Mouse (Mus musculus): ENCODE results near the gene Insl5. TPM values are rescaled to one million over a fixed set of nuclear protein-coding genes. Genes with fewer than 3 reads are reported as not detected.

Insl5 gene
- polyA plus RNA-seq, 1 experiment from 2014 or later = 0.27 TPM

DNA sequence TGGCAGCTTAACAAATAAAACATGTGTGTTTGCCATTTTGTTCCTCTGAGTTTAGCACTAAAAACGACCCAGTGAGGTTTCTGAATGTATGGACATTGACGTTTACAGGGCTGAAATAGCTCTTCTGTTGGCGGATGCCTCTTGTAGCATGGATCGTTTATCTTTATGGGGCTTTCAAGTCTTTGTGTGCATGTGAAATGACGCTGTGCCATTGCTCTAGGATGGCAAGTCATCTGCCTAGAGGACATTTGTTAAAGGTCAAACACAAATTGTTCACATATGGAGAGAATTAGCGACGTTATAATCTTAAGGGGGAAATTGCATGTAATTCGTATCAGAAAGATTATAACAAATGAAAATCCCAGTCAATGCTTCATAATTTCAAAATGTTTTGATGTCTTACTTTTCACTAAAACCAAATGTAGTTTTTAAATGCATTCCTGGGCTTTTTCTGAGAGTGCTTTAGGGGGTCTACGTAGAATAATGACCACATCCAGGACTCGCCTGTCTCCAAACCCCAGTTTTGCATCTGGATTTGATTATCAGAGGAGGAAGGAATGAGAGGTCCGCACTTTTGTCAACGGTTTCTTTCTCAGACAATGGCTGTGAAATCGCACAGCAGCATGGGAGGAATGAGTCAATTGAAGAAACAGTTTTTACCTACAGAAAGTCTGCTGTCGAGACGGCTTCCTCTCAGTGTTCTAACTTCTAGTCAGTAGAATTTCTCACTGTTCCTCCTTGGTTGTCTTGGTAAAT lies 21.3 kb downstream of the Insl5 start:
- H3K36me3 ChIP-seq (ENCODE audit: control insufficient read depth, insufficient read depth, low read length) = no peaks in the 10 kb centered on the region
- H3K4me3 ChIP-seq (ENCODE audit: low read depth, low read length) = no peak overlapping the region
- no peaks in the 10 kb centered on the region for H3K9me3 ChIP-seq (ENCODE audit: control insufficient read depth, low read length)
- no peak overlapping the region for H3K9ac ChIP-seq (ENCODE audit: low read length)
- 12% methylated on average over 15 of the region's 15 CpGs for WGBS
- H3K4me1 ChIP-seq (ENCODE audit: control insufficient read depth, insufficient read depth, low read length) = peaks cover 12% of the 10 kb centered on the region
- H3K27ac ChIP-seq (replicated peaks; ENCODE audit: low read depth, low read length) = peak overlapping the region; percentile 55
- DNase-seq (ENCODE audit: low spot score) (peak; percentile 66), ATAC-seq (ENCODE audit: insufficient number of reproducible peaks, low FRiP score, low TSS enrichment, low read depth) (no peak)
- no peak overlapping the region for H3K4me2 ChIP-seq (ENCODE audit: low read depth, severe bottlenecking)
- no peaks in the 10 kb centered on the region for H3K27me3 ChIP-seq (ENCODE audit: control insufficient read depth, insufficient read depth, low read length)

GRCm38 (mm10) chr4:103004681-103005080 lies 22.0 kb downstream of the Insl5 start:
- Histone ChIP-seq H3K9ac (ENCODE audit: low read length) (no peak overlapping the region), H3K36me3 (ENCODE audit: control insufficient read depth, insufficient read depth, low read length) (no peaks in the 10 kb centered on the region), H3K4me1 (ENCODE audit: control insufficient read depth, insufficient read depth, low read length) (peaks cover 12% of the 10 kb centered on the region), H3K9me3 (ENCODE audit: control insufficient read depth, low read length) (no peaks in the 10 kb centered on the region), H3K27me3 (ENCODE audit: control insufficient read depth, insufficient read depth, low read length) (no peaks in the 10 kb centered on the region), H3K4me2 (ENCODE audit: low read depth, severe bottlenecking) (no peak overlapping the region), H3K4me3 (ENCODE audit: low read depth, low read length) (no peak overlapping the region), H3K27ac (replicated peaks; ENCODE audit: low read depth, low read length) (peak overlapping the region; percentile 23; the same call in 1 of the 2 replicates)
- 78% methylated on average over 4 of the region's 4 CpGs for WGBS
- no peak for ATAC-seq (ENCODE audit: insufficient number of reproducible peaks, low FRiP score, low TSS enrichment, low read depth)
- no peak for DNase-seq (ENCODE audit: low spot score)

- 78% methylated on average over 3 of the region's 3 CpGs for WGBS
- no peak for ATAC-seq (ENCODE audit: insufficient number of reproducible peaks, low FRiP score, low TSS enrichment, low read depth)
- H3K27me3 ChIP-seq (ENCODE audit: control insufficient read depth, insufficient read depth, low read length) = no peaks in the 10 kb centered on the region
- no peaks in the 10 kb centered on the region; the same call in 1 of the 2 replicates for H3K4me1 ChIP-seq (ENCODE audit: control insufficient read depth, insufficient read depth, low read length)
- no peaks in the 10 kb centered on the region for H3K9me3 ChIP-seq (ENCODE audit: control insufficient read depth, low read length)
- H3K4me3 ChIP-seq (ENCODE audit: low read depth, low read length) = no peak overlapping the region
- H3K27ac ChIP-seq (replicated peaks; ENCODE audit: low read depth, low read length) = no peak overlapping the region
- H3K4me2 ChIP-seq (ENCODE audit: low read depth, severe bottlenecking) = no peak overlapping the region
- no peaks in the 10 kb centered on the region for H3K36me3 ChIP-seq (ENCODE audit: control insufficient read depth, insufficient read depth, low read length)
- H3K9ac ChIP-seq (ENCODE audit: low read length) = no peak overlapping the region
- no peak for DNase-seq (ENCODE audit: low spot score)
These were observed 35.0 kb downstream of the Insl5 start for GRCm38 (mm10) chr4:102991685-102992084.

- no peaks in the 10 kb centered on the region for H3K36me3 ChIP-seq (ENCODE audit: control insufficient read depth, insufficient read depth, low read length)
- H3K9ac ChIP-seq (ENCODE audit: low read length) = no peak overlapping the region
- no peaks in the 10 kb centered on the region; the same call in 1 of the 2 replicates for H3K4me1 ChIP-seq (ENCODE audit: control insufficient read depth, insufficient read depth, low read length)
- DNase-seq (ENCODE audit: low spot score) = no peak
- no peak overlapping the region for H3K4me2 ChIP-seq (ENCODE audit: low read depth, severe bottlenecking)
- no peak for ATAC-seq (ENCODE audit: insufficient number of reproducible peaks, low FRiP score, low TSS enrichment, low read depth)
- H3K4me3 ChIP-seq (ENCODE audit: low read depth, low read length) = no peak overlapping the region
- no peaks in the 10 kb centered on the region for H3K9me3 ChIP-seq (ENCODE audit: control insufficient read depth, low read length)
- 78% methylated on average over 11 of the region's 11 CpGs for WGBS
- no peaks in the 10 kb centered on the region for H3K27me3 ChIP-seq (ENCODE audit: control insufficient read depth, insufficient read depth, low read length)
- H3K27ac ChIP-seq (replicated peaks; ENCODE audit: low read depth, low read length) = no peak overlapping the region
These were observed 35.9 kb downstream of the Insl5 start for GRCm38 (mm10) chr4:102990595-102991340.

- 80% methylated on average over 4 of the region's 4 CpGs for WGBS
- Histone ChIP-seq H3K9ac (ENCODE audit: low read length) (no peak overlapping the region), H3K4me3 (ENCODE audit: low read depth, low read length) (no peak overlapping the region), H3K4me1 (ENCODE audit: control insufficient read depth, insufficient read depth, low read length) (no peaks in the 10 kb centered on the region; the same call in 1 of the 2 replicates), H3K27ac (replicated peaks; ENCODE audit: low read depth, low read length) (no peak overlapping the region), H3K27me3 (ENCODE audit: control insufficient read depth, insufficient read depth, low read length) (no peaks in the 10 kb centered on the region), H3K9me3 (ENCODE audit: control insufficient read depth, low read length) (no peaks in the 10 kb centered on the region), H3K36me3 (ENCODE audit: control insufficient read depth, insufficient read depth, low read length) (no peaks in the 10 kb centered on the region), H3K4me2 (ENCODE audit: low read depth, severe bottlenecking) (no peak overlapping the region)
- no peak for DNase-seq (ENCODE audit: low spot score)
- no peak for ATAC-seq (ENCODE audit: insufficient number of reproducible peaks, low FRiP score, low TSS enrichment, low read depth)
These were observed 36.6 kb downstream of the Insl5 start for GRCm38 (mm10) chr4:102990016-102990415.

DNA sequence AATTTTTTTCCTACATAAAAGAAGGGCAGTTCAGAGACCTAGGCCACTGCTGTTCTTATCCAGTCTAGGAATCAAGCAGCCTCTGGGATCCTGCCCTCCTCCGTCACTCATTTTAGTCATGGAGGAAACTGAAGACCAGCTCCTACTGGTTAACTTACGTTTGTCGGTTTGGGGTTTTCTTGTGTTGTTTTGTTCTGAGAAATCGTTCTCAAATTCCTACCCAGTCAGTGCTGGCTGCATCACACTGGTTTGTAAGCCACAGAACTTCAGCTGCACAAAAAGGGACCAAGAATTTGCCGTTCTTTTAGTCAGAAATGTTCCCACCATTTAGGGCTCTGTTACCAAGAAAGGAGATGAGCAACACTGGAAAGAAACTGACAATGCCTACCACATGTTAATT lies 37.3 kb downstream of the Insl5 start:
- no peak for ATAC-seq (ENCODE audit: insufficient number of reproducible peaks, low FRiP score, low TSS enrichment, low read depth)
- no peaks in the 10 kb centered on the region; the same call in 1 of the 2 replicates for H3K4me1 ChIP-seq (ENCODE audit: control insufficient read depth, insufficient read depth, low read length)
- H3K9me3 ChIP-seq (ENCODE audit: control insufficient read depth, low read length) = no peaks in the 10 kb centered on the region
- H3K27ac ChIP-seq (replicated peaks; ENCODE audit: low read depth, low read length) = no peak overlapping the region
- WGBS = 80% methylated on average over 5 of the region's 5 CpGs
- no peak overlapping the region for H3K4me2 ChIP-seq (ENCODE audit: low read depth, severe bottlenecking)
- H3K9ac ChIP-seq (ENCODE audit: low read length) = no peak overlapping the region
- no peak overlapping the region for H3K4me3 ChIP-seq (ENCODE audit: low read depth, low read length)
- DNase-seq (ENCODE audit: low spot score) = no peak
- no peaks in the 10 kb centered on the region for H3K36me3 ChIP-seq (ENCODE audit: control insufficient read depth, insufficient read depth, low read length)
- H3K27me3 ChIP-seq (ENCODE audit: control insufficient read depth, insufficient read depth, low read length) = no peaks in the 10 kb centered on the region

GRCm38 (mm10) chr4:102988526-102988925 lies 38.1 kb downstream of the Insl5 start:
- Histone ChIP-seq H3K9ac (ENCODE audit: low read length) (no peak overlapping the region), H3K27me3 (ENCODE audit: control insufficient read depth, insufficient read depth, low read length) (no peaks in the 10 kb centered on the region), H3K36me3 (ENCODE audit: control insufficient read depth, insufficient read depth, low read length) (no peaks in the 10 kb centered on the region), H3K4me1 (ENCODE audit: control insufficient read depth, insufficient read depth, low read length) (no peaks in the 10 kb centered on the region; the same call in 1 of the 2 replicates), H3K9me3 (ENCODE audit: control insufficient read depth, low read length) (no peaks in the 10 kb centered on the region), H3K27ac (replicated peaks; ENCODE audit: low read depth, low read length) (no peak overlapping the region), H3K4me2 (ENCODE audit: low read depth, severe bottlenecking) (no peak overlapping the region), H3K4me3 (ENCODE audit: low read depth, low read length) (no peak overlapping the region)
- no peak for ATAC-seq (ENCODE audit: insufficient number of reproducible peaks, low FRiP score, low TSS enrichment, low read depth)
- no peak for DNase-seq (ENCODE audit: low spot score)
- 71% methylated on average over 6 of the region's 6 CpGs for WGBS

- Histone ChIP-seq H3K4me2 (ENCODE audit: low read depth, severe bottlenecking) (no peak overlapping the region), H3K4me1 (ENCODE audit: control insufficient read depth, insufficient read depth, low read length) (no peaks in the 10 kb centered on the region; the same call in 1 of the 2 replicates), H3K4me3 (ENCODE audit: low read depth, low read length) (no peak overlapping the region), H3K9ac (ENCODE audit: low read length) (no peak overlapping the region), H3K27me3 (ENCODE audit: control insufficient read depth, insufficient read depth, low read length) (no peaks in the 10 kb centered on the region), H3K36me3 (ENCODE audit: control insufficient read depth, insufficient read depth, low read length) (no peaks in the 10 kb centered on the region), H3K9me3 (ENCODE audit: control insufficient read depth, low read length) (no peaks in the 10 kb centered on the region), H3K27ac (replicated peaks; ENCODE audit: low read depth, low read length) (no peak overlapping the region)
- no peak for ATAC-seq (ENCODE audit: insufficient number of reproducible peaks, low FRiP score, low TSS enrichment, low read depth)
- WGBS = 86% methylated on average over 2 of the region's 2 CpGs
- no peak for DNase-seq (ENCODE audit: low spot score)
These were observed 38.9 kb downstream of the Insl5 start for GRCm38 (mm10) chr4:102987756-102988155.

Data from limb, embryonic 11.5 days (tissue).